Mouse (Mus musculus): ENCODE results near the gene Alg12.
"Not testable (repeated sequence)": the region's sequence is repeated elsewhere in the genome, so short reads cannot be mapped to it uniquely, and the experiment has no call there.

Gene Alg12

GRCm38 (mm10) chr15:88831482-88831881 is 12.4 kb upstream of the Alg12 start:
- DNase-seq (ENCODE audit: low spot score) = no peak

- no peak for DNase-seq (ENCODE audit: low spot score)
These were observed 11.6 kb upstream of the Alg12 start for GRCm38 (mm10) chr15:88830696-88831095.

GRCm38 (mm10) chr15:88829791-88830440 is 10.8 kb upstream of the Alg12 start:
- DNase-seq (ENCODE audit: low spot score) = no peak

- peak; percentile 74 for DNase-seq (ENCODE audit: low spot score)
These were observed 9.9 kb upstream of the Alg12 start for GRCm38 (mm10) chr15:88828800-88829705.

GRCm38 (mm10) chr15:88827991-88828799 is 9.1 kb upstream of the Alg12 start:
- no peak for DNase-seq (ENCODE audit: low spot score)

GRCm38 (mm10) chr15:88827466-88827865 is 8.3 kb upstream of the Alg12 start:
- no peak for DNase-seq (ENCODE audit: low spot score)

GRCm38 (mm10) chr15:88823376-88823775 is 4.3 kb upstream of the Alg12 start:
- no peak for DNase-seq (ENCODE audit: low spot score)

GRCm38 (mm10) chr15:88822513-88822912 is 3.4 kb upstream of the Alg12 start:
- no peak for DNase-seq (ENCODE audit: low spot score)

GRCm38 (mm10) chr15:88821403-88821802 is 2.3 kb upstream of the Alg12 start:
- DNase-seq (ENCODE audit: low spot score) = no peak

GRCm38 (mm10) chr15:88819906-88820303 is 787 bp upstream of the Alg12 start:
- DNase-seq (ENCODE audit: low spot score) = no peak

GRCm38 (mm10) chr15:88815196-88815700 is 3.9 kb downstream of the Alg12 start:
- DNase-seq (ENCODE audit: low spot score) = no peak

- DNase-seq (ENCODE audit: low spot score) = no peak
These were observed 4.6 kb downstream of the Alg12 start for GRCm38 (mm10) chr15:88814411-88815047.

GRCm38 (mm10) chr15:88813873-88814272 is 5.2 kb downstream of the Alg12 start:
- DNase-seq (ENCODE audit: low spot score) = not testable (repeated sequence)

- DNase-seq (ENCODE audit: low spot score) = no peak
These were observed 5.9 kb downstream of the Alg12 start for GRCm38 (mm10) chr15:88813262-88813661.

GRCm38 (mm10) chr15:88810369-88810768 is 8.7 kb downstream of the Alg12 start:
- DNase-seq (ENCODE audit: low spot score) = no peak

GRCm38 (mm10) chr15:88808121-88808520 is 11.0 kb downstream of the Alg12 start:
- no peak for DNase-seq (ENCODE audit: low spot score)

- DNase-seq (ENCODE audit: low spot score) = no peak
These were observed 16.8 kb downstream of the Alg12 start for GRCm38 (mm10) chr15:88802348-88802747.

- DNase-seq (ENCODE audit: low spot score) = no peak
These were observed 17.2 kb downstream of the Alg12 start for GRCm38 (mm10) chr15:88801903-88802302.

GRCm38 (mm10) chr15:88800921-88801354 is 18.2 kb downstream of the Alg12 start:
- no peak for DNase-seq (ENCODE audit: low spot score)

- DNase-seq (ENCODE audit: low spot score) = no peak
These were observed 19.2 kb downstream of the Alg12 start for GRCm38 (mm10) chr15:88799950-88800371.

GRCm38 (mm10) chr15:88794729-88795128 is 24.4 kb downstream of the Alg12 start:
- not testable (repeated sequence) for DNase-seq (ENCODE audit: low spot score)

Data from urinary bladder, postnatal 10 days (tissue).